Mouse (Mus musculus) liver, postnatal 0 days (tissue): ENCODE results near the gene Stat5b.

Source experiments
- CTCF ChIP-seq: sonication (generic); IDR thresholded peaks from 2 replicates; pipeline ENCODE4 v1.5.1; 2016; ENCODE audit warnings: antibody characterized with exemption, low read depth
- EP300 ChIP-seq: IDR thresholded peaks from 2 replicates; pipeline ENCODE4 v1.6.1; 2016; ENCODE audit warnings: antibody characterized with exemption, low read depth, mild to moderate bottlenecking

DNA sequence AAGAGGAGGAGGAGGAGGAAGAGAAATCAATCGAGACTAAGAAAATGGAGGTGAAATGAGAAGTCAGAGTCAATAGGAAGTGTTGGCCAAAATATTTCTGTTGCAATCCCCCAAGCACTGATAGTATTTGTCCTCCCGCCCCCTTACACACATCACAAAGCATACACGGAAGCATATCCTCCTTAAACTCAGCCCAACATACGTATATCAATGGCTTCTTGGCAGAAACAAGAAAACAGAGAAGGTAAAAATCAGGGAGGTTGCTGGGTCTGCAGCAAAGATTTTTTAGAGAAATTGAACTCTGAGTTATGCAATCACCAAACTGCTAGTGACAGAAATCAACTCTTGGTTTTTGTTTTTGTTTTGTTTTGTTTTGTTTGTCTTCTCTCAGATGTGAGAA lies 2.4 kb downstream of the Stat5b start:
- no peak for TF ChIP-seq CTCF
- TF ChIP-seq EP300 = no peak
